Mouse (Mus musculus): ENCODE measurements around the gene Izumo2. TPM values are rescaled to one million over a fixed set of nuclear protein-coding genes. Genes with fewer than 3 reads are reported as not detected.

The Izumo2 gene
- total RNA-seq (2021): not detected

- DNase-seq (ENCODE audit: extremely low spot score in 1 of 2, low spot score in 1 of 2): no peak
Measured at GRCm38 (mm10) chr7:44708574-44708973, at the start of gene Izumo2. Izumo2 (plus strand) TSS chr7:44708742.

- DNase-seq (ENCODE audit: extremely low spot score in 1 of 2, low spot score in 1 of 2): peak; percentile 64 to 75
Measured at GRCm38 (mm10) chr7:44661219-44661618, 47.3 kb upstream of the Izumo2 start.

- DNase-seq (ENCODE audit: extremely low spot score in 1 of 2, low spot score in 1 of 2): no peak
Measured at GRCm38 (mm10) chr7:44662168-44662567, 46.4 kb upstream of the Izumo2 start.

GRCm38 (mm10) chr7:44662569-44662968 lies 46.0 kb upstream of the Izumo2 start:
- DNase-seq (ENCODE audit: extremely low spot score in 1 of 2, low spot score in 1 of 2): no peak

- no peak for DNase-seq (ENCODE audit: extremely low spot score in 1 of 2, low spot score in 1 of 2)
Measured at GRCm38 (mm10) chr7:44663546-44663945, 45.0 kb upstream of the Izumo2 start.

GRCm38 (mm10) chr7:44664731-44665130 lies 43.8 kb upstream of the Izumo2 start:
- DNase-seq (ENCODE audit: extremely low spot score in 1 of 2, low spot score in 1 of 2): no peak

- no peak for DNase-seq (ENCODE audit: extremely low spot score in 1 of 2, low spot score in 1 of 2)
Measured at GRCm38 (mm10) chr7:44666462-44666861, 42.1 kb upstream of the Izumo2 start.

- DNase-seq (ENCODE audit: extremely low spot score in 1 of 2, low spot score in 1 of 2): no peak
Measured at GRCm38 (mm10) chr7:44667996-44668738, 40.4 kb upstream of the Izumo2 start.

GRCm38 (mm10) chr7:44669103-44669502 lies 39.4 kb upstream of the Izumo2 start:
- DNase-seq (ENCODE audit: extremely low spot score in 1 of 2, low spot score in 1 of 2): no peak

GRCm38 (mm10) chr7:44670803-44671202 lies 37.7 kb upstream of the Izumo2 start, which contains the start of gene Myh14:
Myh14 (minus strand) TSS chr7:44670843.
- peak; percentile 75 to 77 for DNase-seq (ENCODE audit: extremely low spot score in 1 of 2, low spot score in 1 of 2)

- DNase-seq (ENCODE audit: extremely low spot score in 1 of 2, low spot score in 1 of 2): no peak
Measured at GRCm38 (mm10) chr7:44672193-44672592, 36.3 kb upstream of the Izumo2 start.

GRCm38 (mm10) chr7:44674511-44674910 lies 34.0 kb upstream of the Izumo2 start:
- no peak for DNase-seq (ENCODE audit: extremely low spot score in 1 of 2, low spot score in 1 of 2)

- DNase-seq (ENCODE audit: extremely low spot score in 1 of 2, low spot score in 1 of 2): no peak
Measured at GRCm38 (mm10) chr7:44675171-44675570, 33.4 kb upstream of the Izumo2 start.

GRCm38 (mm10) chr7:44676126-44676525 lies 32.4 kb upstream of the Izumo2 start:
- DNase-seq (ENCODE audit: extremely low spot score in 1 of 2, low spot score in 1 of 2): no peak

- no peak for DNase-seq (ENCODE audit: extremely low spot score in 1 of 2, low spot score in 1 of 2)
Measured at GRCm38 (mm10) chr7:44676611-44677010, 31.9 kb upstream of the Izumo2 start.

GRCm38 (mm10) chr7:44683656-44684055 lies 24.9 kb upstream of the Izumo2 start:
- no peak for DNase-seq (ENCODE audit: extremely low spot score in 1 of 2, low spot score in 1 of 2)

- DNase-seq (ENCODE audit: extremely low spot score in 1 of 2, low spot score in 1 of 2): no peak
Measured at GRCm38 (mm10) chr7:44685531-44686402, 22.8 kb upstream of the Izumo2 start.

- no peak for DNase-seq (ENCODE audit: extremely low spot score in 1 of 2, low spot score in 1 of 2)
Measured at GRCm38 (mm10) chr7:44688890-44689289, 19.7 kb upstream of the Izumo2 start.

- DNase-seq (ENCODE audit: extremely low spot score in 1 of 2, low spot score in 1 of 2): no peak
Measured at GRCm38 (mm10) chr7:44689331-44689730, 19.2 kb upstream of the Izumo2 start.

- DNase-seq (ENCODE audit: extremely low spot score in 1 of 2, low spot score in 1 of 2): no peak
Measured at GRCm38 (mm10) chr7:44693427-44694175, 14.9 kb upstream of the Izumo2 start.

GRCm38 (mm10) chr7:44695223-44695622 lies 13.3 kb upstream of the Izumo2 start:
- DNase-seq (ENCODE audit: extremely low spot score in 1 of 2, low spot score in 1 of 2): no peak
